Mouse (Mus musculus): ENCODE data around the gene Tbcel.

DNA sequence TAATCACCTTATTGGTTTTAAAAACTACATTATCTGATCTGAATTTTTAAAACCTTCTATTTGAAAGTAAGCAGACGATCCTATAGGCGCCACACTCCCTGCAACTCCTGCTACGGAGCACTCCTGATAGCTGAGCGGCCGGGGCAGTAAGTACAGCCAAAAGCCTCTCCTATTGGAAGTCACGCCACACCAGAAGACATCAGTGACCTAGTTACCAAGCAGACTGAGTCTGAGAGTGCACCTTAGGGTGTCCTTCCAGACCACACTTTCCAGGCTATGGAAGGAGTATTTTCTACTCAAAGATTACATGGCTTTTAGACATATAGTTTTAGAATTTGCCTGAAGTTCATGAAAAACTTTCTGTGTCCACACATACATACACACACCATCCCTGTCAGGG lies 47.9 kb downstream of the Tbcel start:
- TF ChIP-seq MAZ (IDR thresholded peaks at IDR 0.05; ENCODE audit: low read depth, low read length), result no peak
- no peak for TF ChIP-seq MAFK (IDR thresholded peaks at IDR 0.05; ENCODE audit: borderline replicate concordance, low read depth, low read length)
- no peak for TF ChIP-seq CTCF (IDR thresholded peaks at IDR 0.05 in 2 of 3, conservative IDR thresholded peaks at IDR 0.05 in 1 of 3; ENCODE audit: control insufficient read depth in 1 of 3, insufficient read depth in 1 of 3, low read depth in 2 of 3, low read length in 3 of 3, poor library complexity in 1 of 3, severe bottlenecking in 1 of 3)
- no peak for TF ChIP-seq TAL1 (IDR thresholded peaks at IDR 0.05; ENCODE audit: low read length)

All from MEL (cell line).